Mouse (Mus musculus) limb, embryonic 14.5 days (tissue): Measurements from ENCODE around the gene Serping1. TPM values are rescaled to one million over a fixed set of nuclear protein-coding genes. Genes with fewer than 3 reads are reported as not detected.

Source experiments
- ATAC-seq: fragments of 200-750 bp; cut with Nextera tagmentation; 2 replicates; pipeline ENCODE4 v1.8.0; 2017; ENCODE audit warnings: low read depth, moderate number of reproducible peaks, moderate TSS enrichment; ENCODE audit not compliant: low FRiP score
- DNase-seq: peaks from one replicate; pipeline ENCODE4 v3.0.0-alpha.2; 2015; ENCODE audit warnings: low spot score
- H3K27ac ChIP-seq: fragments of 300-500 bp; sonication (generic); replicated peaks from 2 replicates; pipeline ENCODE4 v1.5.1; 2014; ENCODE audit warnings: low read depth, mild to moderate bottlenecking, low read length, moderate library complexity, mixed read lengths
- H3K27me3 ChIP-seq: fragments of 300-500 bp; sonication (generic); 2 replicates; pipeline ENCODE4 v1.6.1; 2014; ENCODE audit warnings: low read length, mixed read lengths; ENCODE audit not compliant: control insufficient read depth, insufficient read depth
- H3K36me3 ChIP-seq: fragments of 300-500 bp; sonication (generic); 2 replicates; pipeline ENCODE4 v1.6.1; 2014; ENCODE audit warnings: mild to moderate bottlenecking, low read length, moderate library complexity, mixed read lengths; ENCODE audit not compliant: control insufficient read depth, insufficient read depth
- H3K4me1 ChIP-seq: fragments of 300-500 bp; sonication (generic); 2 replicates; pipeline ENCODE4 v1.6.1; 2014; ENCODE audit warnings: antibody characterized with exemption, low read length, mixed read lengths; ENCODE audit not compliant: control insufficient read depth, insufficient read depth
- H3K4me2 ChIP-seq: fragments of 300-500 bp; sonication (generic); replicated peaks from 2 replicates; pipeline ENCODE4 v1.6.1; 2014; ENCODE audit warnings: low read depth, mild to moderate bottlenecking, low read length, moderate library complexity; ENCODE audit not compliant: severe bottlenecking
- H3K4me3 ChIP-seq: fragments of 300-500 bp; sonication (generic); replicated peaks from 2 replicates; pipeline ENCODE4 v1.5.1; 2014; ENCODE audit warnings: low read length
- H3K9ac ChIP-seq: fragments of 300-500 bp; sonication (generic); 2 replicates; pipeline ENCODE4 v1.6.1; 2014; ENCODE audit warnings: mild to moderate bottlenecking, low read depth, low read length, moderate library complexity; ENCODE audit not compliant: severe bottlenecking
- H3K9me3 ChIP-seq: fragments of 300-500 bp; sonication (generic); 2 replicates; pipeline ENCODE4 v1.6.1; 2016; ENCODE audit warnings: low read length; ENCODE audit not compliant: control insufficient read depth
- POLR2A ChIP-seq: fragments of 200-500 bp; IDR thresholded peaks from 2 replicates; pipeline ENCODE4 v1.8.0; 2012; ENCODE audit warnings: inconsistent platforms, mild to moderate bottlenecking, moderate library complexity, borderline replicate concordance; ENCODE audit not compliant: insufficient read depth, insufficient read length; ENCODE audit errors: extremely low read depth
- WGBS: fragments of 180-500 bp; shearing (Covaris S2); extraction: QIAGEN DNeasy Blood & Tissue Kit; methylation state at CpG from one replicate; pipeline ENCODE4 v1.1.7; 2014; 5-methylcytosine and 5-hydroxymethylcytosine counted together
- polyA plus RNA-seq, 2 experiments: library from polyadenylated mRNA; depleted of rRNA in 1 of 2; stranded (reverse) in 1 of 2; unstranded in 1 of 2; fragments of >200 nt; fragmentation: Nextera tagmentation in 1 of 2; extraction: Ambion mirVana in 1 of 2; gene quantifications; 2 replicates each; pipeline versions ENCODE4 v1.2.1 to v1.2.3; 2012 to 2014

Serping1 gene
- polyA plus RNA-seq, 2 experiments = 38.9 to 44.1 TPM

- H3K36me3 ChIP-seq = peaks cover 4% of the 10 kb centered on the region; the same call in 1 of the 2 replicates
- TF ChIP-seq POLR2A = peak; percentile 48; the same call in 1 of the 2 replicates
- H3K27ac ChIP-seq = no peak overlapping the region
- no peak for DNase-seq
- H3K9ac ChIP-seq = no peak overlapping the region
- no peak for ATAC-seq
- H3K27me3 ChIP-seq = no peaks in the 10 kb centered on the region
- no peaks in the 10 kb centered on the region for H3K9me3 ChIP-seq
- WGBS = 21% methylated on average over 7 of the region's 7 CpGs
- peak overlapping the region; percentile 39; the same call in 1 of the 2 replicates for H3K4me3 ChIP-seq
- peak overlapping the region; percentile 74 for H3K4me2 ChIP-seq
- H3K4me1 ChIP-seq = peaks cover 44% of the 10 kb centered on the region
Observed at GRCm38 (mm10) chr2:84735346-84735920, 39.8 kb downstream of the Serping1 start.

- peaks cover 43% of the 10 kb centered on the region for H3K4me1 ChIP-seq
- H3K9ac ChIP-seq = no peak overlapping the region
- TF ChIP-seq POLR2A = no peak
- no peak overlapping the region for H3K27ac ChIP-seq
- DNase-seq (no peak), ATAC-seq (no peak)
- H3K27me3 ChIP-seq = no peaks in the 10 kb centered on the region
- WGBS = 2% methylated on average over 2 of the region's 2 CpGs
- H3K9me3 ChIP-seq = no peaks in the 10 kb centered on the region
- peak overlapping the region; percentile 74 for H3K4me2 ChIP-seq
- H3K36me3 ChIP-seq = no peaks in the 10 kb centered on the region
- H3K4me3 ChIP-seq = peak overlapping the region; percentile 39
Observed at GRCm38 (mm10) chr2:84734919-84735318, 40.3 kb downstream of the Serping1 start.

- TF ChIP-seq POLR2A = no peak
- ATAC-seq (0 out of 2 replicates have a peak, but pooled peaks have one; percentile 5), DNase-seq (no peak)
- Histone ChIP-seq H3K9ac (peak overlapping the region; percentile 52), H3K36me3 (no peaks in the 10 kb centered on the region), H3K27ac (no peak overlapping the region; the same call in 1 of the 2 replicates), H3K4me3 (peak overlapping the region; percentile 39), H3K4me1 (peaks cover 43% of the 10 kb centered on the region), H3K4me2 (peak overlapping the region; percentile 74), H3K9me3 (no peaks in the 10 kb centered on the region), H3K27me3 (no peaks in the 10 kb centered on the region)
- 1% methylated on average over 11 of the region's 11 CpGs for whole genome bisulfite sequencing
Observed at GRCm38 (mm10) chr2:84734351-84734864, 40.8 kb downstream of the Serping1 start.

GRCm38 (mm10) chr2:84733579-84734300 is 41.5 kb downstream of the Serping1 start, which contains the start of gene Ypel4:
Gene Ypel4, plus strand, starts transcription at chr2:84734058.
- Histone ChIP-seq H3K4me2 (peak within 1 kb of the TSS; percentile 74), H3K9ac (peak within 1 kb of the TSS; percentile 52), H3K36me3 (no peaks in the 10 kb centered on the region), H3K27ac (no peak within 1 kb of the TSS; the same call in 1 of the 2 replicates), H3K4me3 (peak within 1 kb of the TSS; percentile 39), H3K9me3 (no peaks in the 10 kb centered on the region), H3K4me1 (peaks cover 36% of the 10 kb centered on the region), H3K27me3 (no peaks in the 10 kb centered on the region)
- no peak for TF ChIP-seq POLR2A
- no peak for DNase-seq
- 3% methylated on average over 8 of the region's 8 CpGs for WGBS
- peak; percentile 48 for ATAC-seq

- Histone ChIP-seq H3K27me3 (no peaks in the 10 kb centered on the region), H3K4me3 (no peak overlapping the region), H3K4me2 (no peak overlapping the region), H3K4me1 (peaks cover 24% of the 10 kb centered on the region), H3K27ac (no peak overlapping the region), H3K9me3 (no peaks in the 10 kb centered on the region), H3K9ac (no peak overlapping the region), H3K36me3 (no peaks in the 10 kb centered on the region)
- DNase-seq (no peak), ATAC-seq (no peak)
- WGBS = 57% methylated on average over 1 of the region's 1 CpGs
- no peak for TF ChIP-seq POLR2A
Observed at GRCm38 (mm10) chr2:84732394-84732793, 42.9 kb downstream of the Serping1 start.
